Mouse (Mus musculus) brain, embryonic 14.5 days (tissue): ENCODE results near the gene Lrp3.

ENCODE experiments used
- CTCF ChIP-seq: fragments of 200-500 bp; IDR thresholded peaks from 2 replicates; pipeline ENCODE4 v1.5.1; 2012; ENCODE audit warnings: inconsistent platforms, mild to moderate bottlenecking, moderate library complexity, borderline replicate concordance; ENCODE audit not compliant: insufficient read depth, insufficient read length; ENCODE audit errors: extremely low read depth
- POLR2A ChIP-seq: fragments of 200-500 bp; IDR thresholded peaks from 2 replicates; pipeline ENCODE4 v1.6.1; 2012; ENCODE audit warnings: mild to moderate bottlenecking, inconsistent platforms, borderline replicate concordance; ENCODE audit not compliant: poor library complexity, insufficient read depth, insufficient read length, severe bottlenecking; ENCODE audit errors: extremely low read depth

DNA sequence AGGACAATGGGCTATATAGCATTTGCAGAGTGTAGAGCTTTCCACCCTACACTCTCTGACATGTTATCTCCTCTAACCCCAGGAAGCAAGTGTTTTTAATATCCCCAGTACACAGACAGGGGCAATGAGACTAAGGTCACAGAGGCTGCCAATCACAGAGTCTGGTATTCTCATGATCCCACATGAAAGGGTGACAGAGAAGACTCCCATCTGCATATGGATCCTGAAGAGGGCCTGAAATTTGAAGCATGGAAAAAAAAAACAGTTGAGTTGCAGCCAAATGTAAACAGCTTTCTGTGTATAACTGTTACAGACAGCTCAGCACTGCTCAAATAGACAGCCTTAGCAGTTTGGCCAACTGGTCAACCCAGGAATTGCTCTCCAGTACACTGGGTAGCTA lies 15.5 kb downstream of the Lrp3 start:
- TF ChIP-seq CTCF = no peak
- no peak for TF ChIP-seq POLR2A
